Mouse (Mus musculus) liver, adult 2 months (tissue): Measurements from ENCODE around the gene Fez1.

Source experiments
- CTCF ChIP-seq: fragments of 200-500 bp; IDR thresholded peaks from 2 replicates; pipeline ENCODE4 v1.5.1; 2011; ENCODE audit warnings: low read depth, low read length, control low read depth
- POLR2A ChIP-seq: fragments of 200-500 bp; IDR thresholded peaks from 2 replicates; pipeline ENCODE4 v1.6.1; 2011; ENCODE audit warnings: low read length, control low read depth; ENCODE audit not compliant: insufficient read depth; ENCODE audit errors: extremely low read depth

DNA sequence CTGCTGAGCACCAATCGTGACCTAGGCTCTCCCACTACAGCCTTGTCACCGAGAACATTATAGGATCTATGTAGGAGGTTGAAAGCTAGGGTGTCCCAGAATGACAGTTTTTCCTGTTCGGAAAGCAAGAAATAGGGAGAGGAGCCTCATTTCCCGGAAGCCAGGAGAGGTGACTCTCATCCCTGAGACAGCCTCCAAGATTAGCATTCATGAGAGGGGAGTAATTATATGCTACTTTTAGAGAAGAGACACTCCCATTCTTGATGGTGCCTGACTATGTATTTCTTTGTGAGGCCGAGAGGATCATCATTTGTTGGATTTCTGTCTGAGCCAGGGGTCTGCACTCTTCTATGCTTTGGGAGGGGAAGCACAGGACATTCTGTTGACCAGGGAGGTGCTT is 60.0 kb downstream of the Fez1 start:
- TF ChIP-seq CTCF (no peak), POLR2A (no peak)
